In genomic region chr5:148084766-148085165, GRCm38 (mm10) we compare ENCODE assay signal across 15 mouse cellular contexts.
"Had no signal": no experiment of that assay in that cellular context is flagged by ENCODE, and none has a peak within 500 bp of the region (broad histone marks: within the 10 kb centered on the region; RNA-seq: fewer than 3 reads in every experiment).

No protein-coding gene starts in this region.

- H3K9ac ChIP-seq: liver, postnatal 0 days; lung, embryonic 15.5 days; midbrain, embryonic 13.5 days; neural tube, embryonic 12.5 days; stomach, embryonic 15.5 days had no signal

- H3K27ac ChIP-seq: lung, embryonic 15.5 days; macrophage; midbrain, embryonic 13.5 days; neural tube, embryonic 12.5 days; stomach, embryonic 15.5 days; stomach, postnatal 0 days had no signal

- DNase-seq: liver, postnatal 0 days; lung, adult 2 months; lung, postnatal 14 days; lung, postnatal 36 days; right cerebral cortex, postnatal 14 days; thymus, adult 2 months; thymus, postnatal 25 days; thymus, postnatal 4 days had no signal

- H3K4me1 ChIP-seq: lung, embryonic 15.5 days; megakaryocyte, embryonic 14.5 days; midbrain, embryonic 13.5 days; neural tube, embryonic 12.5 days; stomach, embryonic 15.5 days had no signal

- H3K27me3 ChIP-seq: lung, embryonic 15.5 days; megakaryocyte, embryonic 14.5 days; midbrain, embryonic 13.5 days; neural tube, embryonic 12.5 days; stomach, embryonic 15.5 days had no signal

- H3K36me3 ChIP-seq: lung, embryonic 15.5 days; midbrain, embryonic 13.5 days; stomach, embryonic 15.5 days had no signal

- H3K4me3 ChIP-seq: lung, embryonic 15.5 days; megakaryocyte, embryonic 14.5 days; midbrain, embryonic 13.5 days; neural tube, embryonic 12.5 days; stomach, embryonic 15.5 days had no signal

- H3K9me3 ChIP-seq: lung, embryonic 15.5 days; midbrain, embryonic 13.5 days; stomach, embryonic 15.5 days had no signal
